Mouse (Mus musculus) lung, embryonic 14.5 days (tissue): ENCODE data around the gene Pdgfa. TPM values are rescaled to one million over a fixed set of nuclear protein-coding genes. Genes with fewer than 3 reads are reported as not detected.

Experiments
- ATAC-seq: fragments of 200-750 bp; cut with Nextera tagmentation; 2 replicates; pipeline ENCODE4 v1.8.0; 2017; ENCODE audit warnings: mild to moderate bottlenecking, moderate TSS enrichment, moderate library complexity; ENCODE audit not compliant: insufficient read depth
- DNase-seq: peaks from one replicate; pipeline ENCODE4 v3.0.0-alpha.2; 2015
- H3K27ac ChIP-seq: fragments of 300-500 bp; sonication (generic); 2 replicates; pipeline ENCODE4 v1.5.1; 2014; ENCODE audit warnings: low read depth, mild to moderate bottlenecking, moderate library complexity
- H3K27me3 ChIP-seq: fragments of 300-500 bp; sonication (generic); 2 replicates; pipeline ENCODE4 v1.6.1; 2014; ENCODE audit warnings: low read length, control low read depth; ENCODE audit not compliant: insufficient read depth
- H3K36me3 ChIP-seq: fragments of 300-500 bp; sonication (generic); 2 replicates; pipeline ENCODE4 v1.6.1; 2014; ENCODE audit warnings: control low read depth; ENCODE audit not compliant: insufficient read depth
- H3K4me1 ChIP-seq: fragments of 300-500 bp; sonication (generic); 2 replicates; pipeline ENCODE4 v1.6.1; 2014; ENCODE audit warnings: antibody characterized with exemption, control low read depth; ENCODE audit not compliant: insufficient read depth
- H3K4me2 ChIP-seq: fragments of 300-500 bp; sonication (generic); 2 replicates; pipeline ENCODE4 v1.6.1; 2014; ENCODE audit warnings: mild to moderate bottlenecking
- H3K4me3 ChIP-seq: fragments of 300-500 bp; sonication (generic); 2 replicates; pipeline ENCODE4 v1.5.1; 2014; ENCODE audit warnings: low read depth, low read length
- H3K9ac ChIP-seq: fragments of 300-500 bp; sonication (generic); 2 replicates; pipeline ENCODE4 v1.6.1; 2014
- H3K9me3 ChIP-seq: fragments of 300-500 bp; sonication (generic); 2 replicates; pipeline ENCODE4 v1.6.1; 2016; ENCODE audit warnings: low read depth, low read length, control low read depth
- CTCF ChIP-seq: IDR thresholded peaks from 2 replicates; pipeline ENCODE4 v1.5.1; 2016; ENCODE audit warnings: antibody characterized with exemption, low read depth
- WGBS: fragments of 180-500 bp; shearing (Covaris S2); extraction: QIAGEN DNeasy Blood & Tissue Kit; methylation state at CpG from one replicate; pipeline ENCODE4 v1.1.7; 2014; 5-methylcytosine and 5-hydroxymethylcytosine counted together
- polyA plus RNA-seq: library from polyadenylated mRNA; unstranded; fragments of >200 nt; fragmentation: Nextera tagmentation; extraction: Ambion mirVana; gene quantifications from 2 replicates; pipeline ENCODE4 v1.2.1, GENCODE M21; 2014

Pdgfa gene
- polyA plus RNA-seq, 1 experiment from 2014 or later, result 40.9 TPM

- no peak overlapping the region for H3K9ac ChIP-seq
Observed at GRCm38 (mm10) chr5:139027603-139028002, 30.4 kb upstream of the Pdgfa start.

GRCm38 (mm10) chr5:139024351-139025105 lies 27.4 kb upstream of the Pdgfa start:
- ATAC-seq, result no peak
- Histone ChIP-seq H3K4me3 (no peak overlapping the region), H3K27me3 (no peaks in the 10 kb centered on the region), H3K4me2 (no peak overlapping the region), H3K27ac (no peak overlapping the region), H3K36me3 (no peaks in the 10 kb centered on the region), H3K4me1 (no peaks in the 10 kb centered on the region), H3K9me3 (no peaks in the 10 kb centered on the region), H3K9ac (no peak overlapping the region)
- no peak for TF ChIP-seq CTCF
- WGBS, result 58% methylated on average over 12 of the region's 12 CpGs
- DNase-seq, result peak; percentile 10

More at GRCm38 (mm10) chr5:139027603-139028002, 30.4 kb upstream of the Pdgfa start:
- DNase-seq (no peak), ATAC-seq (peak; percentile 35; the same call in 1 of the 2 replicates)
- Histone ChIP-seq H3K36me3 (no peaks in the 10 kb centered on the region), H3K27ac (no peak overlapping the region; the same call in 1 of the 2 replicates), H3K9me3 (no peaks in the 10 kb centered on the region), H3K4me3 (no peak overlapping the region), H3K4me2 (no peak overlapping the region), H3K4me1 (no peaks in the 10 kb centered on the region), H3K27me3 (no peaks in the 10 kb centered on the region)
- no peak for TF ChIP-seq CTCF
- 34% methylated on average over 15 of the region's 15 CpGs for WGBS

- no peak overlapping the region for H3K4me2 ChIP-seq
- 57% methylated on average over 6 of the region's 6 CpGs for WGBS
- ATAC-seq (no peak), DNase-seq (no peak)
- no peaks in the 10 kb centered on the region for H3K27me3 ChIP-seq
- H3K9ac ChIP-seq, result no peak overlapping the region
- no peak overlapping the region for H3K27ac ChIP-seq
- 0 out of 2 replicates have a peak, but pooled peaks cover 5% of the 10 kb centered on the region for H3K4me1 ChIP-seq
- no peak overlapping the region for H3K4me3 ChIP-seq
- H3K36me3 ChIP-seq, result no peaks in the 10 kb centered on the region
- TF ChIP-seq CTCF, result no peak
- H3K9me3 ChIP-seq, result no peaks in the 10 kb centered on the region
Observed at GRCm38 (mm10) chr5:139020595-139020994, 23.4 kb upstream of the Pdgfa start.

- Histone ChIP-seq H3K4me1 (0 out of 2 replicates have a peak, but pooled peaks cover 5% of the 10 kb centered on the region), H3K36me3 (no peaks in the 10 kb centered on the region), H3K4me2 (no peak overlapping the region), H3K27me3 (no peaks in the 10 kb centered on the region), H3K9me3 (no peaks in the 10 kb centered on the region), H3K4me3 (no peak overlapping the region), H3K27ac (no peak overlapping the region), H3K9ac (no peak overlapping the region)
- TF ChIP-seq CTCF, result no peak
- 62% methylated on average over 15 of the region's 15 CpGs for WGBS
- peak; percentile 42; the same call in 1 of the 2 replicates for ATAC-seq
- peak; percentile 79 for DNase-seq
Observed at GRCm38 (mm10) chr5:139017371-139018124, 20.4 kb upstream of the Pdgfa start.

- H3K4me3 ChIP-seq, result no peak overlapping the region
- TF ChIP-seq CTCF, result no peak
- H3K4me2 ChIP-seq, result no peak overlapping the region
- DNase-seq (peak; percentile 24), ATAC-seq (peak; percentile 45; the same call in 1 of the 2 replicates)
- no peaks in the 10 kb centered on the region for H3K27me3 ChIP-seq
- WGBS, result 43% methylated on average over 3 of the region's 3 CpGs
- H3K9ac ChIP-seq, result no peak overlapping the region
- H3K9me3 ChIP-seq, result no peaks in the 10 kb centered on the region
- H3K36me3 ChIP-seq, result no peaks in the 10 kb centered on the region
- H3K27ac ChIP-seq, result no peak overlapping the region
- 0 out of 2 replicates have a peak, but pooled peaks cover 5% of the 10 kb centered on the region for H3K4me1 ChIP-seq
Observed at GRCm38 (mm10) chr5:139015097-139015496, 17.9 kb upstream of the Pdgfa start.

- H3K4me1 ChIP-seq, result no peaks in the 10 kb centered on the region
- H3K4me2 ChIP-seq, result no peak overlapping the region
- no peak for DNase-seq
- no peaks in the 10 kb centered on the region for H3K9me3 ChIP-seq
- H3K4me3 ChIP-seq, result no peak overlapping the region
- H3K27me3 ChIP-seq, result no peaks in the 10 kb centered on the region
- no peak overlapping the region for H3K9ac ChIP-seq
- TF ChIP-seq CTCF, result no peak
- H3K27ac ChIP-seq, result no peak overlapping the region
- WGBS, result 63% methylated on average over 2 of the region's 2 CpGs
- ATAC-seq, result no peak
- H3K36me3 ChIP-seq, result no peaks in the 10 kb centered on the region
Observed at GRCm38 (mm10) chr5:139010649-139011048, 13.5 kb upstream of the Pdgfa start.
